Mouse (Mus musculus) heart, postnatal 10 days (tissue): ENCODE measurements around the gene Med16. TPM values are rescaled to one million over a fixed set of nuclear protein-coding genes. Genes with fewer than 3 reads are reported as not detected.

Source experiments
- DNase-seq, 2 experiments: peaks; one replicate each; pipeline ENCODE4 v3.0.0; 2021
- intact Hi-C: fragments of 180-260 bp; cut with DNase I; formaldehyde crosslinking; loops from one replicate; pipeline ENCODE4 v1.15.1; 2025
- total RNA-seq, 2 experiments: library from RNA; stranded (reverse); gene quantifications; 2 replicates each; pipeline ENCODE4 v1.2.3; 2021

The Med16 gene
- 10 to 100 TPM; 59.5 to 60.0 TPM for total RNA-seq

DNA sequence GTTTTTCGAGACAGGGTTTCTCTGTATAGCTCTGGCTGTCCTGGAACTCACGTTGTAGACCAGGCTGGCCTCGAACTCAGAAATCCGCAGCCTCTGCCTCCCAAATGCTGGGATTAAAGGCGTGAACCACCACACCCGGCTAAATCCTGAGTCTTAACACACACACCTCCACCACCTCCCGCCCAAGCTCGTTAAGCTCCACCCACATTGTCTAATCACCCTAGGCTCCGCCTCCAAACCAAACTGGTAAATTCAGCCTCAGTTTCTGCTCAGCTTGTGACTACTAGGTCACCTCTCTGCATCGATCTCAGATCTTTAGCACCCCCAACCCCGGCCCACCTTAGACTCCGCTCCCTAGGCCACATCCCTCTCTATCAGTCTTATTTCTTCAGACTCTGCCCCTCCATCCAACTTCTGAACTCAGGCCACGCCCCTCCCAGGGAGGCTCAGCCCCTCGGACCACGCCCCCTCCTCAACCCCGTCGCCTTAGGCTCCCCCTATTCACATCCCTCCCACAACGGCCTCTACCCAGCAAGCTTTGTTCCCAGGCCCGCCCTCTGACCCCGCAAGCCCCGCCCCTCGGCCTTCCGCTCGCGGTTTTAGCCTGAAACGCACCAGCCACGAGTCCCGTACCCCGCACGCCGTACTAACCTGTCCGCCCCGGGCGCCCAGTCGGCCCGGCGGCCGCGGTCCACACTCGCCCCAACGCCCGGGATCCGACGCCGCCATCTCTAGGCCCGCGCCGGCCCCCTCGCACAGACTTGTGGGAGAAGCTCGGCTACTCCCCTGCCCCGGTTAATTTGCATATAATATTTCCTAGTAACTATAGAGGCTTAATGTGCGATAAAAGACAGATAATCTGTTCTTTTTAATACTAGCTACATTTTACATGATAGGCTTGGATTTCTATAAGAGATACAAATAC is at the start of gene Med16:
Gene Med16, minus strand, starts transcription at position 757 of the 925 bp plus-strand sequence.
- intact Hi-C loops: no loop called here
- DNase-seq: peak; percentile 96

- peak; percentile 85 to 92 for DNase-seq
- intact Hi-C loops: loop anchor here (1.0 to 2.0 kb wide), 3 partner anchors 33 to 123 kb away; no protein-coding TSS in a partner anchor
Measured at GRCm38 (mm10) chr10:79958140-79958816, 49.6 kb upstream of the Med16 start.

DNA sequence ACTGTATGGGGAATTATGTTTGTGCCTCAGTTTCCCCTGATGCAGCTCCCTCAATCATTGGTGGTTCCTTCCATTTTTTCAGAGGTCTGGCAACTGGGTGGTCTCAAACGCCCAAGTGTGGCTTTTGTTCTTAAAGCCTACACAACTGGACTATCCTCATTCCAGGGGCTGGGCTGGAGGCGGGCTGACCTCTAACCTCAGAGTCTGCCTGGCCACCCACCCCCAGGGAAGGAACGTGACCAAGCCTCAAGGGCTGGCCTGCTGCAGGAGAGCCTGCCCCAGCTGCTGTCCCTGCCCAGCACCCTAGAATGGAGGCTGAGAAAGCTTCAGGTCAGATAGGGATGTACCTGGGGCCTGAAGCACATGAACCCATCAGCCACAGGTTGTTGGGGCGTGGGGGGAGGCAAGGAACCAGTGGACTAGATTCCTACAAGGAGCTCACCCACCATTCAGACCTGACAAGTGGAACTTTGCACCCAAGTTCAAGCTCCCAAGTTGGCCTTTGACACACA is 48.0 kb upstream of the Med16 start:
- intact Hi-C loops: no loop called here
- DNase-seq: no peak

DNA sequence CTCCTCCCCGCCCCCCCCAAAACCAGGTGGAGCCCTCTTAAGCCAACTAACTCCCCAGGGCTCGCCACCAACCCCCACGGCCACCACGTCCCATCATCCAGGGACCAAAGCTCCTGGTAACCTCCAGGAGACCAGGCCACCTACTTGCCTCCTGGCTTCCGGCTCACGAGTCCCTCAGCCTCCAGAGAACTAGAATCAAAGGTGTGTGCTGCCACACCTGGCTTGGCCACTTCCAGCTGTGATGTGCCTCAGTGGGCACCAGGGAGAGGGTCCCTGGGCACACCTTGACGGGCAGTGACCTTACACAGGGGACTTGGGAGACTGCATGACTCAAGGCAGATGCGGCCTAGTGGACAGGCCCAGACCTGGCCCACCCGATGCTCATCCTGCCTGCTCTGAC is 47.0 kb upstream of the Med16 start:
- DNase-seq: no peak
- intact Hi-C loops: no loop called here

DNA sequence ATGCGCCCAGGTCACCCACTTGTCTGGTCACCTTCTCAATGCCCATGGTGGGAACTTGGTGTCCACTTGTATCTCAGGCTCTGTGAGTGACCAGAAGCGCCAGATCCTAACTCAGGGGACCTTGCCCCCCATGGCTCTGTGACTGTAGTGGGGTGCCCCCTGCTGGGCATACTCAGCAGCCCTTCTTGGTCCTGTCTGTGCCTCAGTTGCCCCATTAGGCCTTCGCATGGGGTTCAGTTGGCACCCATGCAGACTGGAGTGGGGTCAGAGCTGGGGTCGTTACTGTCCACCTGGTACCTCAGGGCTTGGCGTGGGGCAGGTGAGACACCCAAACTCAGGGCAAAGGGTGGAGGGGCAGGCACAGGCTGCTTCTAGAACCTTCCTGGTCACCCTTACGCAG is 45.2 kb upstream of the Med16 start:
- intact Hi-C loops: no loop called here
- no peak for DNase-seq

DNA sequence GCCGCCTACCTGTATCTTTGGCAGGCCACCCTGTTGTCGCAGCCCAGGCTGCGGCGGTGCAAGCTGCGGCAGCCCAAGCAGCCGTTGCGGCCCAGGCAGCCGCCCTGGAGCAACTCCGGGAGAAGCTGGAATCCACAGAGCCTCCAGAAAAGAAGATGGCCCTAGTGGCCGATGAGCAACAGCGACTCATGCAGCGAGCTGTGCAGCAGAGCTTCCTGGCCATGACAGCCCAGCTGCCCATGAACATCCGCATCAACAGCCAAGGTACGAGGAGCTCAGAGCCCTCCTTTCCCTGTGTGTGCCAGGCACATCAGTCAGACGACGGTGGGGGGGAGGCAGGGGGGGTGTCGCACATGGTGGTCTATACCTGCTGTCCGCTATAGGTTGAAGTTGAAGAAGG is 41.9 kb upstream of the Med16 start:
- no peak for DNase-seq
- intact Hi-C loops: no loop called here

GRCm38 (mm10) chr10:79949873-79950272 is 41.1 kb upstream of the Med16 start:
- DNase-seq: no peak
- intact Hi-C loops: no loop called here

DNA sequence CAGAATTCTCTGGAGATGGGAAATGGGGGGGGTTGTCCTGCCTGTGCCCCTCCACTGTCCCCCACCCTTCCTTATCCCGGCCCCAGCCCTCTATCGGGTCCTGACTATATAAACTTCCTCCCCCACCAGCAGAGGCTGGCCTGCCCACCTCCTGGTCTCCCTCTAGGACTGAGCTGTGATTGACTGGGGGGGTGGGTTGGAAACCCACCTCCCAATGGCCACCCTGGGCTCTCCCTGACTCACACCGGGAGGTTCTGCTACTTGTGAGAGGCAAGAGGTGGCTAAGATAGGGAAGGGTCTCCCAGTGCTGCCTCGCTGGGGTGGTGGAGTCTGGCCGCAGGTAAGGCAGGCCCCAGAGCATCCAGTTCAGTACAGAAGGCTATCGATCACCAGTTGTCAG is 38.8 kb upstream of the Med16 start:
- no peak for DNase-seq
- intact Hi-C loops: no loop called here

DNA sequence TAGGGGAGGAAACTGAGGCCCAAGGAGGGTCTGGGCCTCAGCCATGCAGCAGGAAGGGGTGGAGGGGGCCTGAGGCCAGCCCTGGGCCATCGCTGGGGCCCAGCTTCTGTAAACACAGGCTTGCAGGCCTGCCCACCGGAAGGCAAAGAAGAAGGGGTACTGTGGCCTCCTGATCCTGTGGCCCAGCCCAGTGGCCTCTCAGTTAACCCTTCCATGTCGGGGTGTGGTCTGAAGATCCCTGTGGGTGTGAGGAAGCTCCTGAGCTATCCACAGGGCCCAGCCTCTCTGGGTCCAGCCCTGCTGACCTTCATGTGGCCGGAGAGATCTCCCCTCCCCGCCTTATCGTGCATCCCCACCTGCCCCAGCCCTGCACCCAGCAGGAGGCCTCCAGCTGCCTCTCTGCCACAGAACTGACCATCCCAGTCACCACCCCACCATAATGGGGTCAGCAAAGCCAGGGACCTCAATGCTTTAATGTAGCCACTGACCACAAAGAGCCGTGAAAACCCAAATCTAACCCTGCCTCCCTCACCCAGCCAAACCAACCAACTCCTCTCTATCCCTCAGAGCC is 38.1 kb upstream of the Med16 start:
- no peak for DNase-seq
- intact Hi-C loops: no loop called here

- no peak for DNase-seq
- intact Hi-C loops: no loop called here
Measured at GRCm38 (mm10) chr10:79945507-79946234, 36.9 kb upstream of the Med16 start.

- DNase-seq: no peak
- intact Hi-C loops: no loop called here
Measured at GRCm38 (mm10) chr10:79943471-79943901, 34.8 kb upstream of the Med16 start.

- intact Hi-C loops: no loop called here
- no peak for DNase-seq
Measured at GRCm38 (mm10) chr10:79942988-79943387, 34.3 kb upstream of the Med16 start.

DNA sequence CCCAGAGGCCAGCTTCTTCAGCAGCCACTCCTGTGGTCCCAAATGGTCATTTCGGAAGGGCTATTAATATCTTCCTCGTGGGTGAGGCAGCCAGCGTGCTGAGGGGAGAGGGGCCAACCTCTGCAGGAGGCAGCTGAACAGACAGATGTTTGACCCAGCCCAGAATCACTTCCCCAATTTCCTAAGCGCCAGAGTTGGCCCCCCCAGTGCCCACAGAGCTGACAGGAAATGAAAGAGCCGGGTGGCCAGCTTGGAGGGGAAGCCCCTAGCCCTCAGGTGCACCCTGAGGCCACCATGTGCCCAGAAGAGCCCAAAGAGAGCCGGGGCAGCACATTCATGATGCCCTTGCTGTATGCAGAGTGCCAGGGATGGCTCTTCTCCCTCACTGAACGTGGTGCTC is 32.0 kb upstream of the Med16 start:
- DNase-seq: peak; percentile 41 to 47
- intact Hi-C loops: no loop called here

GRCm38 (mm10) chr10:79937775-79938526 is 29.2 kb upstream of the Med16 start:
- no peak for DNase-seq
- intact Hi-C loops: no loop called here

DNA sequence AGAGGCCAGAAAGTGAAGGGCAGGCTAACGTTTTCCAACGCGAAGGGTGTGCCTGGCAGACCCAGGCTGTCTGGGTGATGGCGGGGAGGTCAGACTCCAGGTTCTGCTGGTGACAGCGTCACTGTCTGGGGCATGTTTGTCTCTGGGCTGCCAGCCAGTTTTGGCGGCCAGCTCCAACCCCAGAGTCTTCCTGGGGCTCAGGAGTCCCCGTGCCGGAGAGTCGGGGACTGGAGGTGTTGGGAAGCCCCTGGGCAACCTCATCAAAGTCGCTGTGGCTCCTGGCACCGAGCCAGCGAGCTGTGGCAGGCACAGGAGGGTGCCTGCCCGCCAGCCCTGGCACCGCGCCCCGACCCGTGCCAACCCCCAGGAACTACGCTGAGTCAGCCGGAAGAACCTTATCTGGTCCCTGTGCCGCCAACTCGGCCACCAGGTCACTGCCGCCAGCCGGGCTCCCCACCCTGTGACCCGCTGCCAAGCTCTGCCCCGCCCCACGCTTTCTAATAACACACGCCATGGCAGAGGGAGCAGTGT is 28.3 kb upstream of the Med16 start:
- peak; percentile 90 for DNase-seq
- intact Hi-C loops: no loop called here

DNA sequence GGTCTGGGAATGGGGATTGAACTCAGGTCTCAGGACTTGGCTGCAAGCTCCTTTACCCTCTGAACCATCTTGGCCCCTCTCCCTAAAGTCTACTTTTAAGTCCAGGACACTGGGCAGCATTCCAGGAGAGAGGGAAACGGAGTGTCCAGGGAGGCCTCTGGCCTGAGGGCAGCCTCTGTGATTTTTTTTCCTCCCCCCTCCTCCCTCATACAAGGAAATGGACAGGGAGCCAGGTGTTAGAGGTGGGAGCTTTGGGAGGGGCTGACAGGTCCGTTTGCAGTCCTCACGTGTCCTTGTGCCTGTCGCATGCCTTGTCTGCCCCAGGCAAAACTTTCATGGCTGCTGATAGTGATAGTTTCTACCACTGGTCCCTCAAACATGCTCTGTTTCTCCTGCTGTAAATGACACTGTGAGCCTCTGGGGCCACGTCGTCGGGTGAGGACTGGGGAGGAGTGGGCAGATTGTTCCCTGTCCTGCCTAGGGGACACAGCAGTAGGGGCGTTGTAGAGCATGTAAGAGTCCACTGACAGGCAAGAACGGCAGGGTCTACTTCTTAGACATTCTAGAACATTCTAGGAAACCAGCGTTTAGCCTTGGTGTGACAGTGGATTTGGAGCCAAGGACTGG is 27.7 kb upstream of the Med16 start:
- intact Hi-C loops: no loop called here
- DNase-seq: no peak

DNA sequence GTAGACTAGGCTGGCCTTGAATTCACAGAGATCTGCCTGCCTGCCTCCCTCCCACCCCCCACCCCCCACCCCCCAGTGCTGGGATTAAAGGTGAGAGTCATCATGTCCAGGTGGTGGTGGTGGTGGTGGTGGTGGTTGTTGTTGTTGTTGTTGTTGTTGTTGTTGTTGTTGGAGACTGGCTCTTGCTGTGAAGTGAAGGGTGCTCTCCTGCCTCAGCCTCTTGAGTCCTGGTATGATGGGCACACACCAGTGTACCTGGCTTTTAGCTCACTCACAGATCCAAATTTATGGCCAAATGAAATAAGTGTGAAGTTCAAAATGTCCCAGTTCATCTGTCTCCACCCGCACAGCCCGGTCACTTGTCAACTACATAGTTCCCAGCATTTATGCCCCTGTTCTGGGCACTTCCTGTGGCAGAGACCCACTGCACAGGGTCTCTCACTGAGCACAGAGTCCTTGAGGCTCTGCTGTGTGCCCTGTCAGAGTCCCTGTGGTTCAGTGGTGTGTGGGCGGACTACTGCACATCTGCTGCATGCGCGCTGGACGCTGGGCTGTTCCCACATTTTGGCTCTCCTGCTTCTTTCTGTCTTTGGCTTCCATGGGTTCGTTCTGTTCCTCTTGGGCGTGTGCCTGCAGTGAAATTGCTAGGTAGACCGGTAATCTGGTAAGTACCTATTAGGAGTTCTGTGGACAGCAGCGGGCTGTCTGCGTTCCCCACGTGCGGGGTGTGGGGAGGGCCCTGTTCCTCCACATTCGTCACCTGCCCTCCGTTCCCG is 26.3 kb upstream of the Med16 start:
- no peak for DNase-seq
- intact Hi-C loops: no loop called here

- peak; percentile 92 to 93 for DNase-seq
- intact Hi-C loops: no loop called here
Measured at GRCm38 (mm10) chr10:79934272-79934721, 25.6 kb upstream of the Med16 start.
